ENCODE assay signal across 8 mouse cellular contexts in the genomic region with DNA sequence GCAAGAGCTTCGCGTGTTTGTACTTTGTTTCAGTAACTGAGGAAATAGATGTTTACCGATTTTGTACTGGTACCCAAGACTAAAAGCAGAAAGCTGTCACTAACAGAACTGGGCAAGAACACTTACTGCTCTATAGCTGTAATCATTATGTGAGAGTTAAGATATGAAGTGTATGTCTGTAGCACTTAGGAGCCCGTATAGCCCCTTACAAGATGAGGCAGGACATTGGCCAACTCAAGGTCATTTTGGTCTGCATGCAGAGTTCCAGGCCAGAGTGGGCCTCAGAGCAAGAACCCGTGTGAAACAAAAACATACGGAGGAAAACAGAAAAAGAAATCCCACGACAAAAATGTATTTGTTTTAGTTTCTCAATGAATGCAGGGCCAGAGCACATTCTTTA. TPM values are rescaled to one million over a fixed set of nuclear protein-coding genes. Genes with fewer than 3 reads are reported as not detected.
DNase-seq lines count a peak whose midpoint lies in the region; ATAC-seq and TF ChIP-seq lines count a peak whose summit lies in the region.

No protein-coding gene starts in this region.

- H3K4me3 ChIP-seq in kidney, embryonic 14.5 days (ENCODE audit: low read length): peak overlapping the region; percentile 83
- H3K4me3 ChIP-seq in hindbrain, embryonic 14.5 days (replicated peaks; ENCODE audit: low read length): peak overlapping the region; percentile 93
- H3K4me3 ChIP-seq in midbrain, postnatal 0 days (ENCODE audit: low read depth, low read length): peak overlapping the region; percentile 68

- peaks cover 6% of the 10 kb centered on the region; the same call in 1 of the 2 replicates for H3K36me3 ChIP-seq in kidney, embryonic 14.5 days (ENCODE audit: control insufficient read depth, insufficient read depth, low read length)
- 0 out of 2 replicates have a peak, but pooled peaks cover 4% of the 10 kb centered on the region for H3K36me3 ChIP-seq in hindbrain, embryonic 14.5 days (replicated peaks; ENCODE audit: control insufficient read depth, insufficient read depth)
- H3K36me3 ChIP-seq in midbrain, postnatal 0 days (ENCODE audit: insufficient read depth, low read length): no peaks in the 10 kb centered on the region

- H3K4me2 ChIP-seq in kidney, embryonic 14.5 days (replicated peaks; ENCODE audit: low read depth, low read length): peak overlapping the region; percentile 42
- H3K4me2 ChIP-seq in hindbrain, embryonic 14.5 days (replicated peaks): peak overlapping the region; percentile 90
- H3K4me2 ChIP-seq in midbrain, postnatal 0 days (ENCODE audit: low read depth, low read length, poor library complexity, severe bottlenecking): peak overlapping the region; percentile 83

- ATAC-seq in kidney, embryonic 14.5 days (ENCODE audit: low FRiP score, low TSS enrichment): no peak
- no peak for ATAC-seq in hindbrain, embryonic 14.5 days (ENCODE audit: low FRiP score)
- ATAC-seq in midbrain, postnatal 0 days (ENCODE audit: low FRiP score): no peak

- peaks cover 20% of the 10 kb centered on the region for H3K4me1 ChIP-seq in kidney, embryonic 14.5 days (ENCODE audit: control insufficient read depth, insufficient read depth, low read length)
- peaks cover 38% of the 10 kb centered on the region for H3K4me1 ChIP-seq in hindbrain, embryonic 14.5 days (replicated peaks; ENCODE audit: control insufficient read depth, insufficient read depth, low read length)
- H3K4me1 ChIP-seq in midbrain, postnatal 0 days (ENCODE audit: insufficient read depth, low read length): peaks cover 12% of the 10 kb centered on the region

- H3K9me3 ChIP-seq in kidney, embryonic 14.5 days (ENCODE audit: control insufficient read depth, low read length): no peaks in the 10 kb centered on the region
- no peaks in the 10 kb centered on the region for H3K9me3 ChIP-seq in hindbrain, embryonic 14.5 days (ENCODE audit: control insufficient read depth, low read length)
- H3K9me3 ChIP-seq in midbrain, postnatal 0 days (ENCODE audit: low read length): no peaks in the 10 kb centered on the region

- WGBS in kidney, embryonic 14.5 days: 41% methylated on average over 7 of the region's 7 CpGs
- WGBS in hindbrain, embryonic 14.5 days: 44% methylated on average over 7 of the region's 7 CpGs
- WGBS in midbrain, postnatal 0 days: 42% methylated on average over 7 of the region's 7 CpGs

- peak overlapping the region; percentile 90; the same call in 1 of the 2 replicates for H3K9ac ChIP-seq in kidney, embryonic 14.5 days (ENCODE audit: low read depth, low read length)
- H3K9ac ChIP-seq in hindbrain, embryonic 14.5 days: peak overlapping the region; percentile 79
- no peak overlapping the region; the same call in 1 of the 2 replicates for H3K9ac ChIP-seq in midbrain, postnatal 0 days (replicated peaks; ENCODE audit: low read length, poor library complexity, severe bottlenecking)

- intact Hi-C loops in left cerebral cortex, postnatal 36 days (cut with DNase I): no loop called here

- peak overlapping the region; percentile 55; the same call in 1 of the 2 replicates for H3K27ac ChIP-seq in kidney, embryonic 14.5 days (ENCODE audit: low read depth, low read length)
- peak overlapping the region; percentile 97 for H3K27ac ChIP-seq in hindbrain, embryonic 14.5 days
- peak overlapping the region; percentile 38; the same call in 1 of the 2 replicates for H3K27ac ChIP-seq in midbrain, postnatal 0 days (ENCODE audit: low read depth, low read length)

- no peak for DNase-seq in kidney, postnatal 25 days
- peak; percentile 24 for DNase-seq in brain, adult 2 months (ENCODE audit: low read depth, low spot score)
- DNase-seq in hindbrain, embryonic 14.5 days (ENCODE audit: low spot score): no peak
- no peak for DNase-seq in midbrain, postnatal 0 days (ENCODE audit: low spot score)
- no peak for DNase-seq in left cerebral cortex, postnatal 36 days (ENCODE audit: low spot score in 2 of 2)
- DNase-seq in right cerebral cortex, postnatal 36 days (ENCODE audit: low spot score in 2 of 2): no peak
- DNase-seq in lung, adult 18-20 months: no peak

- no peak for TF ChIP-seq CTCF in midbrain, postnatal 0 days (IDR thresholded peaks at IDR 0.05)

- H3K27me3 ChIP-seq in kidney, embryonic 14.5 days (ENCODE audit: control insufficient read depth, insufficient read depth, low read length): no peaks in the 10 kb centered on the region
- H3K27me3 ChIP-seq in hindbrain, embryonic 14.5 days (ENCODE audit: control insufficient read depth, insufficient read depth, low read length): no peaks in the 10 kb centered on the region
- no peaks in the 10 kb centered on the region for H3K27me3 ChIP-seq in midbrain, postnatal 0 days (ENCODE audit: insufficient read depth, low read length)

RNA-seq across cellular contexts. Expression of a gene that starts 0.8 kb away (rescaled TPM):
- polyA plus RNA-seq in kidney, embryonic 14.5 days (2014; fragmentation: Nextera tagmentation; extraction: Ambion mirVana): 12.8 and 15.3 TPM in 2 replicates
- polyA plus RNA-seq in hindbrain, embryonic 14.5 days (2014; fragmentation: Nextera tagmentation; extraction: Ambion mirVana): 9.0 and 11.5 TPM in 2 replicates
- 20.5 and 29.5 TPM in 2 replicates for total RNA-seq in midbrain, postnatal 0 days (2014; rRNA removed)
- polyA plus RNA-seq in midbrain, postnatal 0 days (2015; fragmentation: Nextera tagmentation; extraction: Ambion mirVana): 6.5 and 7.9 TPM in 2 replicates
- total RNA-seq in left cerebral cortex, postnatal 36 days (2021): 10 to 100 TPM; 11.2 to 14.3 TPM

RNA-seq across cellular contexts. Expression of a gene that starts 0.8 kb away (rescaled TPM):
- 506 and 674 TPM in 2 replicates for polyA plus RNA-seq in kidney, embryonic 14.5 days (2014; fragmentation: Nextera tagmentation; extraction: Ambion mirVana)
- 401 and 423 TPM in 2 replicates for polyA plus RNA-seq in hindbrain, embryonic 14.5 days (2014; fragmentation: Nextera tagmentation; extraction: Ambion mirVana)
- total RNA-seq in midbrain, postnatal 0 days (2014; rRNA removed): 164 and 285 TPM in 2 replicates
- polyA plus RNA-seq in midbrain, postnatal 0 days (2015; fragmentation: Nextera tagmentation; extraction: Ambion mirVana): 443 and 445 TPM in 2 replicates
- total RNA-seq in left cerebral cortex, postnatal 36 days (2021): 100 to 1,000 TPM; 149 to 162 TPM

RNA-seq across cellular contexts. Expression of a gene that starts 38.5 kb away (rescaled TPM):
- 45.0 and 63.1 TPM in 2 replicates for polyA plus RNA-seq in kidney, embryonic 14.5 days (2014; fragmentation: Nextera tagmentation; extraction: Ambion mirVana)
- polyA plus RNA-seq in hindbrain, embryonic 14.5 days (2014; fragmentation: Nextera tagmentation; extraction: Ambion mirVana): 50.3 and 54.3 TPM in 2 replicates
- 38.3 and 52.2 TPM in 2 replicates for total RNA-seq in midbrain, postnatal 0 days (2014; rRNA removed)
- 32.6 and 40.7 TPM in 2 replicates for polyA plus RNA-seq in midbrain, postnatal 0 days (2015; fragmentation: Nextera tagmentation; extraction: Ambion mirVana)
- 10 to 100 TPM; 27.0 to 48.3 TPM for total RNA-seq in left cerebral cortex, postnatal 36 days (2021)

Comparison
In these comparisons a context has a peak if more than half of its experiments do, and no peak if none do; other contexts are left out.
1. H3K27ac ChIP-seq: peak in every context shown above with its lines; median percentile 97 in hindbrain, embryonic 14.5 days; 55 in kidney, embryonic 14.5 days; 38 in midbrain, postnatal 0 days.